Mouse (Mus musculus): ENCODE results near the gene Slc13a2. TPM values are rescaled to one million over a fixed set of nuclear protein-coding genes. Genes with fewer than 3 reads are reported as not detected.
A peak's percentile ranks its signal among the peaks of the same experiment; 100 is the strongest.

Slc13a2 gene
- total RNA-seq, 2 experiments from 2014 or later, result not detected

- no peak for DNase-seq
These were observed 12.0 kb upstream of the Slc13a2 start for GRCm38 (mm10) chr11:78434052-78434451.

- DNase-seq, result no peak
These were observed 9.2 kb upstream of the Slc13a2 start for GRCm38 (mm10) chr11:78431176-78431575.

- no peak for DNase-seq
These were observed 8.3 kb upstream of the Slc13a2 start for GRCm38 (mm10) chr11:78430195-78430878.

DNA sequence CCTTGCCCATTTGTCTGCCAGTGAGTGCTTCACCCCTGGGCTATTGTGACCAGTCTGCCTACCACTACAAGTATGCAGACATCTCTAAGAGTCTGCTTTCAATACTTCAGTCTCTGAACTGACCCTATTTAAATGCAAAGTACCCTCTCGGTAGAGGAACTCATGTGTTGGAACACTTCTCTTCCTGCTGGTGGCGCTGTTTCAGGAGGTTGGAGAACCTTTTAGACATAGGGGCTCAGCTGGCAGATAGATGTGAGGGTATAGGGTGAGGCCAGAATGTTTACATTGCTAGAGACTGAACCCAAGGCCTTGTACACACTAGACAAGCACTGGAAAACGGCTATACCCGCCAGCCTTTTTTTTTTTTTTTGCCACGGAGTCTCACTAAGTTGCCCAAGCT is 6.3 kb upstream of the Slc13a2 start:
- no peak for DNase-seq

GRCm38 (mm10) chr11:78427655-78428054 is 5.6 kb upstream of the Slc13a2 start:
- DNase-seq, result no peak

- no peak for DNase-seq
These were observed 3.6 kb upstream of the Slc13a2 start for GRCm38 (mm10) chr11:78425572-78425971.

DNA sequence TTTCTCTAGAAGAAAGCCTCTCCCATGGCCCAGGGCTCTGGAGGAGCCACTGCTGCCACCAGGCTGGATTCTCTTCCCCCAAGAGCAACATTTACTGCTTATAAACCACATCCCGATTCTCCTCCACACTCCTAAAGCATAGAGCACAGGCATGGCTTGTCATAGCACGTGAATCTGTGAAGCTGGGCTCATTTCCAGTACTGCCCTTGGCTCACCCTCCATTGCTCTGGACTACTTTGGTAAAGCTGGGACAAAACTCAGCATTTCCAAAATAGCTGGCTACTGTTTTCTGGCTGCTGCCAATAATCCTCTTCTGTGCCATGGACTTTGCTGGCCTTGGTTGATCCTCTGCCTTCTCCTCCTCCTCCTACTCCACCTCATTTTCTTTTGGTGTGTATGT is 2.3 kb upstream of the Slc13a2 start:
- DNase-seq, result no peak

DNA sequence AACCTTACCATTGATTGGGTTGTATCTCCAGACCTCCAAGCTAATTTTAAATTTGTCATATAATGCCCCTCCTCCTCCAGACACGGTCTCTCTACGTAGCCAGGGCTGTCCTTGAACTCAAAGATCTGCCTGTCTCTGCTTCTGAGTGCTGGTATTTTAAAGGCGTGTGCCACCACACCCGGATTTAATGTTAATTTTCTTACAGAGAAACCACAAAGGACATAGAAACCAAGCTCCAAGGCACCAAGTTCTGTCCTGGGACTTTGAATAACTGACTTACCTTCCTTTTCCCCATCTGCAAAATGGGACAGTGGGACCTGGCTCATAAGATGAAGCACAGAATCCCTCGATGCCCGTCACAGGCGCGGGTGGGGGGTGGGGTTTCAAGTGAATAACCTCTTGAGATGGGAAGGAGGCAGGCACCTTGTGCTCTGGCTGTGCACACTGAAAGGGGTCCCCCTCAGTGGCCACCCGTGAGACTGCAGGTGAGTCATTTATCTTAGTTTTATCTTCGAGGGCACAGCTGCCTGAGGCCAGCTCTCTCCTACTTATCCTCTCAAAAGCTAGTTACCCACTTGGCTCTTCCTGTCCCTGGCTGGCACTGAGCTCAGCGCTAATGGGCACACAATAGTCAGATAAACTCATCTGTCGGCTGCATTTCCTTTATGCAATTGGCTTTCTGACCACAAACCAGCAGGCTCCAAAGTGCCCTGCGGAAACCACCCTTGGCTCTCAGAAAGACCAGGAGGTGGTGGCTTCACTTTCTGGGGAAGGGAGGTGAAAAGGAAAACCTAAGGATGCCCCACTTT is 612 bp downstream of the Slc13a2 start:
- DNase-seq, result no peak

- DNase-seq, result no peak
These were observed 1.6 kb downstream of the Slc13a2 start for GRCm38 (mm10) chr11:78420263-78420889.

- DNase-seq, result no peak
These were observed 5.2 kb downstream of the Slc13a2 start for GRCm38 (mm10) chr11:78416854-78417253.

DNA sequence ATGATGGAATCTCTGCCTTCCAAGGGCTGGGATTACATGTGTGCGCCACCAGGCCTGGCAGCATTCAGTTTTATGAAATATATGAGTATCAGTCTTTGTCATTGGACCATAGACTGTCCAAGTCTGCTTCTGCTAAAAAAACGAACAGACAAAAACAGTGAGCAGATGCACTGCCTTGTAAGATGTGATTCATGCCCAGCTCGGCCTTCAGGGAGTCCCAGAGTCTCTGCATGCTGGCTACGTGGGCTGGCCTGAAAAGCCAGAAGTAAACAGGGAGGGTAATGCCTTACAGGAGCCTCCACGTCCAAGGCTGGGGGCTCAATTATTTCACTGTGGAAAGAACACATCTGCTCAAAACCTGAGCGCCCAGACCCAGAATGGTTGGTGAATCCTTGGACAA is 9.2 kb downstream of the Slc13a2 start:
- DNase-seq, result no peak

DNA sequence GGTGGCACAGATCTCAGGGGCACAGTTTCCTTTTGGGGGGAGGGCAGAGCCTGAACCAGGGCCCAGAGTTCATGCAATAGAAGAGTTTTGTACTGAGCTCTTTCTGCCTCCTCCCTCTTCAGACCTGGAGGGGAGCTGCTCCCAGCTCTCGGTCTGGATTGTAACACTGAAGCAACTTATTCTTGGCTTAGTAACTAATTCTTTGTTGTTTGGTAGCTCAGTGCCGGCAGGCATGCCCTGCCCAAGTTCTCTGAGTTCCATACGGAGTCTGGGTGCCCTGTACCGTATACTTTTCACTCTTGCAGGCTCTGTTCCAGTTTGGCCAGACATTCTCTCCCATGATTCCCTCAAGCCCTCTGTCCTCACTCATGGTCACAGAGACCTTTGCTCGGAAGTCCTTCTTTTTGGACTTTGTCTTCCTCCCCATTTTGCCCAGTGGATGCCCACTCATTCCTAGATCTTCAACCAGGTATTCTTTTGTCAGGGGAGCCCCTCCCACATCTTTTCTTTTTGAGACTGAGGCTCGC is 9.6 kb downstream of the Slc13a2 start:
- DNase-seq, result no peak

DNA sequence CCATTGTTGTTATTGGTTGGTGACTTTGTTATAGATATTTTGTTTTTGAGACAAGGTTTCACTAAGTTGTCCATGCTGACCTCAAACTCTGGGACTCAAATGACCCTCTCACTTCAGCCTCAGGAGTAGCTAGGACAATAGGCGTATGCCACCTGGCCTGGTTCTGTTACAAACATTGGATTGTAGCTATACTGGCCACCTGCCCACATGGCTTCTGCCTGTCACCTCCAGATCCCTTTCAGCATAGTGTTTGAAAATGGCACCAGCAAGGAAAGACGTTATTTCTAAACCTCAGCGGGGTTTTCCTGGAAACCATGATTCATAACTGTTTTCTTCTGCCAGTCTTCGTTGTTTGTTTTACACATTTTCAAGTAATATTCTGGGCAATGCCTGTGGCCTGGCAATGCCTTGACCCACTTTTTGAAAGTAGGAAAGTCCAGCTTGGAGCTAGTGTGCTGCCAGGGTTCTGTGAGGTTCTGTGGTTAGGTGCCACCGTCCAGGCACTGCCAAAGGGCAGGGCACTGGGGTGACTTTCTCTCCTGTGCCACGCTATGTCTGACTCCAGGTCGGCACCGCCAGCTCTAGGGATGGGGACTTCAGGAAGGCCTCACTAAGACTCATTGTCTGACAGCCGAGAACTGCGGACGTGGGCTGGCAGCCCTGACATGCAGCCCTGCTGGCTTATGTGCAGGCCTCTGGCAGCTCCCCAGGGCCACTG is 10.3 kb downstream of the Slc13a2 start:
- peak; percentile 46 for DNase-seq

DNA sequence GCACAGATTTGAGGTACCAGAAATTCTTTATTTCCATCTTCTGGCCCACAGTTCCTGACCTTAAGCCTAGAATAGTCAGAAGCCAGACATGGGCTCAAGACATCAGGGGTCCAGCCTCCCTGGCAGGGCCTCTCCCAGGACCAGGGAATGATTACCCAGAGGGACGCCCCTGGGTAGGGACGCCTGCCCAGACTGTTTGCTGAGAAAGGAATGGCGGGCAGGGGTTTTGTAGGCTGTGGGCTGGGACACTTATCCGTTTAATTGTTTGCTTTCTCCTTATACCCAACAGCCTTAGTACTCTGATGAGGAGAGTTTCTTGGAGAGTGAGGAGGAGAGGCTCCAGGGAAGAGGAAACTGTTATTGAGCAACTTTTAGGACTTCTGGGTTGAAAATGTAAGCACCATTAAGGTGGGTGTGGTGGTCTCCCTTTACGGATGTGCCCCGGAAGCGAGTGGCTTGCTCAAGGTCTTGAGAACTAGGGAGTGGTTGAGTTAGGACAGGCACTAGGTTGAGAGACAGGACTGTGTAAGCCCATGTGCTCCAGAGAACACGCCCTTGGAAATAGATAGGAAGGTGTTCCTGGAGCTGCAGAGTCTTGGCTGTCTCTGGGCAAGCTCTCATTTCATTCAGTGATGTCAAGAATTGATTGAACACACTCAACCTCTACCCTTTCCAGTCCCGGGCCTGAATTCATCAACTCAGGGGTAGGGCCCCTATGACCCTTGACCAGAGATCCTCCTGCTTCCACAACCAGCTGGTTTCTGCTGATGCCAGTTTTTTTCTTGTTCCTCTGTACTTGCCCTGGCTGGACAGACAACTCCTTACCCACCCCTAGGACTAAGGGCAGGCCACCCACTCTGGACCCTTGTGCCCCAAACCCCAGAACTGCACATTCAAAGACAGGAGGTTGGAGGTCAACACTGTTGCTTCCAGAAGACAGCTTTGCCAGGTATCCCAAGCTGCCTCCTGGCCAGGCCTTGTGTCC is 13.5 kb downstream of the Slc13a2 start:
- DNase-seq, result no peak

- DNase-seq, result no peak
These were observed 20.0 kb downstream of the Slc13a2 start for GRCm38 (mm10) chr11:78402062-78402461.

GRCm38 (mm10) chr11:78401469-78401868 is 20.5 kb downstream of the Slc13a2 start:
- DNase-seq, result no peak

- DNase-seq, result no peak
These were observed 21.1 kb downstream of the Slc13a2 start for GRCm38 (mm10) chr11:78400936-78401335.

GRCm38 (mm10) chr11:78399680-78400079 is 22.3 kb downstream of the Slc13a2 start:
- DNase-seq, result peak; percentile 79

DNA sequence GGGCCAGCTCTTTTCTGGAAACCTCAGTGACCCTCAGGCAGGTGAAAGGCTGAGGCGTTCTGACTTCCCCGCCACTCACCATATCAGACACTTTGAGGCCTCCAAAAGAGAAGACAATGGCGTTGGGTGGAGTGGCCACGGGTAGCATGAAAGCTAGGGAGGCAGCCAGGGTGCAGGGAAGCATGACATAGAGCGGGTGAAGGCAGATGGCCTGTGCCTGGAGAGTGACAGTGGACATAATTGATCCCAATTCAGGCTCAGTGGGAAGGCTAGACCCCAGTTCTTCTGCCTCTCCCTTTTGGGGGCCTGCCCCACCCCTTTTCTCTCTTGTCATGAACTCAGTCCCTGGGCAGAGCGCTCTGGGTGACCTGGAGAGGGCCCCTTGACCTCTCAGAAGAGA is 23.8 kb downstream of the Slc13a2 start:
- no peak for DNase-seq

DNA sequence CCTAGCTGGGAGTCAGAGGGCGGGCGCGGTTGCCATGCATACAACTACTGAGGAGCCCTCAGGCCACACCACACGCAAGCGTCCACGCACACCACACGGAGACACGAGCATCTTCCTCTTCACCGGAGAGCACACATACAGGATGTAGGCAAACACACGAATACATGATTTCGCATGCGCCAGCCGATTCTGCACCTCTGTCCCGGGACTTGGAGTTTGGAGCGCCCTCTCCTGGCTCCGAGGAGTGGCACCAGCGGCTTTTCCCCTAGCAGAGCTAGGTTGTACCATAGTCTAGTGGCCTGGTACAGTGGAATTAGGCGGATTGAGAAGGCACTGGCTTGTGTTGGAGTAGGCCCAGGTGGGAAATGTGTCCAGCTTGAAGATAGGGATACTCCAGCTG is 24.6 kb downstream of the Slc13a2 start:
- peak; percentile 75 for DNase-seq

GRCm38 (mm10) chr11:78396950-78397349 is 25.1 kb downstream of the Slc13a2 start:
- no peak for DNase-seq

All from gastrocnemius, postnatal 10 days (tissue).